Mouse (Mus musculus) embryonic fibroblast, embryonic 13.5 days (primary cell): ENCODE data around the gene Ttll6.

Source experiments
- CTCF ChIP-seq: IDR thresholded peaks from 2 replicates; pipeline ENCODE4 v1.5.1; 2011; ENCODE audit warnings: mild to moderate bottlenecking, control low read depth, low read length, moderate library complexity, borderline replicate concordance; ENCODE audit not compliant: insufficient read depth
- POLR2A ChIP-seq: IDR thresholded peaks from 2 replicates; pipeline ENCODE4 v1.6.1; 2011; ENCODE audit warnings: low read depth, mild to moderate bottlenecking, control low read depth, low read length, moderate library complexity

- TF ChIP-seq CTCF (no peak), POLR2A (no peak)
Measured at GRCm38 (mm10) chr11:96108376-96108775, 25.2 kb upstream of the Ttll6 start.
